Mouse (Mus musculus): ENCODE data around the gene Olig1.

GRCm38 (mm10) chr16:91233241-91233944 is 36.2 kb upstream of the Olig1 start:
- TF ChIP-seq CTCF (IDR thresholded peaks at IDR 0.05; ENCODE audit: low read depth) (no peak), EP300 (IDR thresholded peaks at IDR 0.05; ENCODE audit: low read depth) (no peak)

Data from liver, postnatal 0 days (tissue).